Mouse (Mus musculus): Measurements from ENCODE around the gene Fcgr3. TPM values are rescaled to one million over a fixed set of nuclear protein-coding genes. Genes with fewer than 3 reads are reported as not detected.
A peak's percentile ranks its signal among the peaks of the same experiment; 100 is the strongest.

Gene Fcgr3
- polyA plus RNA-seq, 1 experiment, result 20.6 TPM

DNA sequence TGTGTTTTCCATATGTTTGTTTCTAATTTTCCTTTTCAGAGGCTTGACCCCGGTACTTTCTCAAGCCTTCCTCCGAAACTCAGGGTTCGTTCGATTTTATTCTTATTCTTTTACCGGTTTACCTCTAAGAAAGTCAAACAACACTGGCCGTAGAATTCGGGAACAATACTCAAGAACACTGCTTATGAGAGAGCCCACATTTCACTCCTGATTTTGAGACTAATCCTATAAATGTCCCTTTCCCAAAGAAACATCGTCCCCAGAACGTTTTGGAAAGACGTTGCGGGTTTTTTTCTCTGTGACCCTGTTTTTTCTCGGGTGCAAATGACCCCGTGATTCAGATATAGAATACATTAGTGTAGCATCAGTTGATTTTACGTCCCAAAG, 19.7 kb downstream of the Fcgr3 start:
- no peak overlapping the region for H3K27ac ChIP-seq (ENCODE audit: insufficient read depth, low read length)
- H3K4me3 ChIP-seq (ENCODE audit: extremely low read depth, insufficient read depth, insufficient read length), result peak overlapping the region; percentile 88; the same call in 1 of the 2 replicates
- no peak for DNase-seq (ENCODE audit: low read depth in 1 of 2, low spot score in 2 of 2)
- no peaks in the 10 kb centered on the region for H3K36me3 ChIP-seq (ENCODE audit: control insufficient read depth, insufficient read depth, low read length)
- WGBS, result 21% methylated on average over 14 of the region's 14 CpGs
- no peaks in the 10 kb centered on the region for H3K27me3 ChIP-seq (ENCODE audit: control insufficient read depth, insufficient read depth, low read length)
- no peak for TF ChIP-seq CTCF (IDR thresholded peaks at IDR 0.05; ENCODE audit: extremely low read depth, insufficient read depth, insufficient read length, insufficient replicate concordance)
- no peak for TF ChIP-seq POLR2A (IDR thresholded peaks at IDR 0.05; ENCODE audit: low read depth, low read length)
- H3K4me1 ChIP-seq (ENCODE audit: control insufficient read depth, insufficient read depth, insufficient read length), result no peaks in the 10 kb centered on the region

DNA sequence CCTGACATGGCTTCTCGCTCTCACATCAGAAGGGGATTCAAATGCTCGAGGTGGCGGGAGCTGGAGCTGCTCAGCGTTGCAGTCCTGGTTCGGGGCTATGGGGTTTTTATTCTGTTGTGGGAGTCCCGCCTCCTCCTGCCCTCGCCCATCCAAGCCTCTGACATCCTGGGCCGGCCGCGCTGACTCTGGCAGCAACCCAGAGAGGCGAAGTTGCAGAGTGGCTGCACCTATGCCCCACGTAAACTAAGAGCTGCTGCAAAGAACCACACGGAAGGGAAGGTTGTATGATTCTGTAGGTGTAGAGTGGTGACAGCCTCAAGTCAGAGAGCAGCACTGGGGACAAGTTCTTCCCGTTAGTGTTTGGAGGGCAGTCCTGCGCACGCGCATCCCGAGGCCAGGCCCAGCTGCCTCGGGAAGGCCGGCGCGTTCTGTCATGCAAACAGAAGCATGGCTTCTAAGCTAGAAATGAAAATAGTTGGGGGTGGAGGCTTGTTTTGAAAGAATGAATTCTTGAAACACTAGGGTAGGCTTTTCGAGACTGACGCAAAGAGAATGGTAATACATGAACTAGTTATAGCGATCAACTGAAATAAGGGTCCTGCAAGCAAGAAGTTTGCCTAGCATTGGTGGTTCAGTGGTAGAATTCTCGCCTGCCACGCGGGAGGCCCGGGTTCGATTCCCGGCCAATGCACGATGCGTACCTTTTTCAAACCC, 20.2 kb downstream of the Fcgr3 start:
- Histone ChIP-seq H3K4me3 (ENCODE audit: extremely low read depth, insufficient read depth, insufficient read length) (peak overlapping the region; percentile 88), H3K4me1 (ENCODE audit: control insufficient read depth, insufficient read depth, insufficient read length) (no peaks in the 10 kb centered on the region), H3K36me3 (ENCODE audit: control insufficient read depth, insufficient read depth, low read length) (no peaks in the 10 kb centered on the region), H3K27me3 (ENCODE audit: control insufficient read depth, insufficient read depth, low read length) (no peaks in the 10 kb centered on the region), H3K27ac (ENCODE audit: insufficient read depth, low read length) (peak overlapping the region; percentile 90)
- no peak for TF ChIP-seq CTCF (IDR thresholded peaks at IDR 0.05; ENCODE audit: extremely low read depth, insufficient read depth, insufficient read length, insufficient replicate concordance)
- TF ChIP-seq POLR2A (IDR thresholded peaks at IDR 0.05; ENCODE audit: low read depth, low read length), result peak; percentile 15; the same call in 1 of the 2 replicates
- WGBS, result under 1% methylated on average over 33 of the region's 33 CpGs
- peak; percentile 77 to 86 for DNase-seq (ENCODE audit: low read depth in 1 of 2, low spot score in 2 of 2)

DNA sequence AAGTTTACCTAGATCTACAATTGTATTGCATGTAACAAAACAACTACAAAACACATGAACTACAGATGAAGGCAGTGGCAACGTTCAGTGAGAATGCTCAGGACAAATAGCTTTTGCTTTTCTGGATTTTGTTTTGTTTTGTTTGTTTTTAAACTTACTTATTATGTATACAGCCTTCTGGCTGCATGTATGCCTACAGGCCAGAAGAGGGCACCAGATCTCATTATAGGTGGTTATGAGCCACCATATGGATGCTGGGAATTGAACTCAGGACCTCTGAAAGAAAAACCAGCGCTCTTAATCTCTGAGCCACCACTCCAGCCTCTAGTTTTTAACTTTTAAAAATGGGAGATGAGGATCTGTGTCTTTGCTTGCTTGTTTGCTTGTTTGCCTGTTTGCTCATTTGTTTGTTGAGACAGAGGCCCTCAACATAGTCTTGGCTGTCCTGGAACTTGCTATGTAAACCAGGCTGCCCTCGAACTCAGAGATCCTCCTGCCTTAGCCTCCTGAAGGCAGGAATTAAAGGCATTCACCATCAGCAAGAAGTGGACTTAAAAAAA, 21.1 kb downstream of the Fcgr3 start:
- WGBS, result 82% methylated on average over 3 of the region's 3 CpGs
- no peaks in the 10 kb centered on the region for H3K36me3 ChIP-seq (ENCODE audit: control insufficient read depth, insufficient read depth, low read length)
- TF ChIP-seq POLR2A (IDR thresholded peaks at IDR 0.05; ENCODE audit: low read depth, low read length) (no peak), CTCF (IDR thresholded peaks at IDR 0.05; ENCODE audit: extremely low read depth, insufficient read depth, insufficient read length, insufficient replicate concordance) (no peak)
- peak overlapping the region; percentile 27; the same call in 1 of the 2 replicates for H3K4me3 ChIP-seq (ENCODE audit: extremely low read depth, insufficient read depth, insufficient read length)
- H3K27ac ChIP-seq (ENCODE audit: insufficient read depth, low read length), result no peak overlapping the region
- no peak for DNase-seq (ENCODE audit: low read depth in 1 of 2, low spot score in 2 of 2)
- no peaks in the 10 kb centered on the region for H3K4me1 ChIP-seq (ENCODE audit: control insufficient read depth, insufficient read depth, insufficient read length)
- no peaks in the 10 kb centered on the region for H3K27me3 ChIP-seq (ENCODE audit: control insufficient read depth, insufficient read depth, low read length)

DNA sequence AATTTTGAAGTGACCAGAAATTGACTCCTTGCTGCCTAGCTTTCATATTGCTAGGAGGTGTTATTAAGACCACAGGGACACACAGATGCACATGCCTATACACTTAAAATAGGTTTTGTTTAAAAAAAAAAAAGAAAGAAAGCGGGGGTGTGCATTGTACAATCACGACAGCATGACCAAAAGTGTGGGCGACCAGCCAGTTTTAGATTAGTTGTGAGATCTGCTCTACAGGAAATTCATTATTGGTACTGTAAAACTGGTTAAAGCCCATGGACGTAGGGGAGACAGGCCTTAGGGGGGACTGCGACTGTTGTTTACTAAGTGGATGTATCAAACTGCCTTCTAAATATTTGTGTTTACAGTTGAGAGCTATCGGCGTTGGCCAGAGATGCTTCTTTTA, 24.9 kb downstream of the Fcgr3 start:
- no peaks in the 10 kb centered on the region for H3K4me1 ChIP-seq (ENCODE audit: control insufficient read depth, insufficient read depth, insufficient read length)
- no peaks in the 10 kb centered on the region for H3K27me3 ChIP-seq (ENCODE audit: control insufficient read depth, insufficient read depth, low read length)
- no peak for DNase-seq (ENCODE audit: low read depth in 1 of 2, low spot score in 2 of 2)
- no peak overlapping the region for H3K4me3 ChIP-seq (ENCODE audit: extremely low read depth, insufficient read depth, insufficient read length)
- WGBS, result 82% methylated on average over 7 of the region's 7 CpGs
- H3K36me3 ChIP-seq (ENCODE audit: control insufficient read depth, insufficient read depth, low read length), result no peaks in the 10 kb centered on the region
- no peak for TF ChIP-seq CTCF (IDR thresholded peaks at IDR 0.05; ENCODE audit: extremely low read depth, insufficient read depth, insufficient read length, insufficient replicate concordance)
- no peak for TF ChIP-seq POLR2A (IDR thresholded peaks at IDR 0.05; ENCODE audit: low read depth, low read length)
- no peak overlapping the region for H3K27ac ChIP-seq (ENCODE audit: insufficient read depth, low read length)

DNA sequence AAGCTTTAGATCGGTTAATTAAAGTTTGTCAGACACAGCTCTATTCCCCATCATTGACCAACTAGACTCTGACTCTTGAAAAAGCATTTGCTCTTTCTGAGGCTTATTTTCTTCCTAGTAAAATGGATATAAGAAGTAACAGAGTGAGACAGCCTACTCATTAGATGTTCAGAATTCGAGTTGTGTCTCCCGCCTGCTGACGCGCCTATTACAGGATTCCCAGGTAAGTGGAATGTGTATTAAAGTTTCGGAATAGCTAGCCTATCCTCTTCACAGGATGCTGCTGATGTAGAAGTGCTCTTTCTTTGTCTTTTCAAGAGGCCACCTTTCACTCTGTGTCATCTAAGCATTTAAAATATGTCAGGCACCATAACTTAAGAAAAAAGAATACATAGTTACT, 25.6 kb downstream of the Fcgr3 start:
- Histone ChIP-seq H3K27me3 (ENCODE audit: control insufficient read depth, insufficient read depth, low read length) (no peaks in the 10 kb centered on the region), H3K4me3 (ENCODE audit: extremely low read depth, insufficient read depth, insufficient read length) (no peak overlapping the region), H3K36me3 (ENCODE audit: control insufficient read depth, insufficient read depth, low read length) (no peaks in the 10 kb centered on the region), H3K4me1 (ENCODE audit: control insufficient read depth, insufficient read depth, insufficient read length) (no peaks in the 10 kb centered on the region), H3K27ac (ENCODE audit: insufficient read depth, low read length) (no peak overlapping the region)
- WGBS, result 86% methylated on average over 6 of the region's 6 CpGs
- TF ChIP-seq CTCF (IDR thresholded peaks at IDR 0.05; ENCODE audit: extremely low read depth, insufficient read depth, insufficient read length, insufficient replicate concordance), result no peak
- no peak for TF ChIP-seq POLR2A (IDR thresholded peaks at IDR 0.05; ENCODE audit: low read depth, low read length)
- DNase-seq (ENCODE audit: low read depth in 1 of 2, low spot score in 2 of 2), result no peak

DNA sequence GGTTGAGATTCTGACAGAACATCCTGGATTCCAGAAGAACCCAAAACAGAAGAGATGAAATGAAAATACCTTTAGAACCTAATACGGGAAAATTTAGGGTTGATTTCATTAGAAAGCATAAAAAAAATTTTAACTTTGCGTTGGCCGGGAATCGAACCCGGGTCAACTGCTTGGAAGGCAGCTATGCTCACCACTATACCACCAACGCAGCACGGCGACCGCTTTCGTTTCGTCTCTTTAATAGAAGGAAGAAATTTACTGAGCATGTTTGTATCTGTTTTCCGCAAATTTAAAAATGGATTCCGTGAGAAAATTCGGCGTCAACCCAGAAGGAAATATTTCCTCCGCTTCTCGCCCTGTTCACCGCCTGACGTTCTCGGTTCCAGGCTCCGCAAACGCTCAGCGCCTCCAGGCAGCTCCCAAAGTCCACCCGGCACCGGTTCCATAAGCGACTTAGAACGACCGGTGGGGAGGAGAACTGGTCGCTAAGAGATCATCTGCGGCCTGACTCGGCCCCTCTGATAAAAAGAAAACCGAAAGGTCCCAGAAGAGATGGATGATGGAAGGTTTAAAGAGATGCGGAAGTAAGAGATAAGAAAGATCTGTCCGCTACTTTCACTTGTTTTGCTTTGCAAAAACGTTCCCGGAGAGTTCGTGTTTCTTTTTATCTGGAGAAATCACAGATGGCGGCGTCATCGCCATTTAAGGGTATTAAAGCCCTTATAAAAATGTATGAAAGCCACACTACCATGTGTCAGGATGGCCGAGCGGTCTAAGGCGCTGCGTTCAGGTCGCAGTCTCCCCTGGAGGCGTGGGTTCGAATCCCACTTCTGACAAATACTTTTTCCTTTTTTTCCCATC, 26.6 kb downstream of the Fcgr3 start:
- TF ChIP-seq CTCF (IDR thresholded peaks at IDR 0.05; ENCODE audit: extremely low read depth, insufficient read depth, insufficient read length, insufficient replicate concordance), result no peak
- TF ChIP-seq POLR2A (IDR thresholded peaks at IDR 0.05; ENCODE audit: low read depth, low read length), result no peak
- H3K27me3 ChIP-seq (ENCODE audit: control insufficient read depth, insufficient read depth, low read length), result no peaks in the 10 kb centered on the region
- peak overlapping the region; percentile 98 for H3K4me3 ChIP-seq (ENCODE audit: extremely low read depth, insufficient read depth, insufficient read length)
- under 1% methylated on average over 47 of the region's 47 CpGs for WGBS
- H3K27ac ChIP-seq (ENCODE audit: insufficient read depth, low read length), result peak overlapping the region; percentile 98
- DNase-seq (ENCODE audit: low read depth in 1 of 2, low spot score in 2 of 2), result peak; percentile 65 to 81
- H3K36me3 ChIP-seq (ENCODE audit: control insufficient read depth, insufficient read depth, low read length), result no peaks in the 10 kb centered on the region
- no peaks in the 10 kb centered on the region for H3K4me1 ChIP-seq (ENCODE audit: control insufficient read depth, insufficient read depth, insufficient read length)
